Comparison of ENCODE assay signal across 25 mouse cellular contexts in the genomic region with DNA sequence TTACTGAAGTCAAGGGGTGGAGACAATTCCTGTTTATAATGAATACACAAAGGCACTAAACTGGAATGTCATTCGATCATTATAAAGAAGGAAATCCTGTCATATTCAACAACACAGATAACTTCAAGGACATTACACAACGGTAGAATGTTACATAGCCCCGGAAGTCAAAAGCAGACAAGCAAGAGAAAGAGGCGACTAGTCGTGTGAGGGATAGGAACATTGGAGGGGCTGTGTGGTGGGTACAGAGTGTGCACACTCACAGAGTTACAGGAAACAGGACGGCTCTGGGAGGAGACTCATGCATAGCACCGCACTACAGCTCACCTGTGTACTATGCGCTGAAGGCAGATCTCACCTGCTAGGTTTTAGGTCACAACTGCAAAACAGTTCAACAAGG.
DNase-seq lines count a peak whose midpoint lies in the region; ATAC-seq and TF ChIP-seq lines count a peak whose summit lies in the region.
"Had no signal": no experiment of that assay in that cellular context is flagged by ENCODE, and none has a peak within 500 bp of the region (broad histone marks: within the 10 kb centered on the region; RNA-seq: fewer than 3 reads in every experiment).

No protein-coding gene starts in this region.

- TF ChIP-seq POLR2A in lung, adult 2 months (IDR thresholded peaks at IDR 0.05; ENCODE audit: borderline replicate concordance, extremely low read depth, low read depth, low read length) = no peak

- H3K27ac ChIP-seq in lung, embryonic 15.5 days = 0 out of 2 replicates have a peak overlapping the region, but pooled peaks have one; percentile 55
- H3K27ac ChIP-seq: forebrain, embryonic 10.5 days; forebrain, embryonic 13.5 days; gastrocnemius, adult 2 months; heart, embryonic 15.5 days; hindbrain, embryonic 12.5 days had no signal

- 67% methylated on average over 8 of the region's 8 CpGs for WGBS in lung, embryonic 15.5 days
- WGBS in lung, adult 2 months = 51% methylated on average over 8 of the region's 8 CpGs

- peak; percentile 80 for DNase-seq in heart, adult 11 months
- DNase-seq in heart, postnatal 25 days (ENCODE audit: low spot score) = no peak
- DNase-seq in lung, adult 2 months = no peak
- peak; percentile 56 for DNase-seq in lung, postnatal 25 days (ENCODE audit: low spot score)
- DNase-seq in spleen, postnatal 10 days (ENCODE audit: low spot score in 2 of 2) = no peak
- no peak for DNase-seq in adrenal gland, postnatal 10 days
- DNase-seq: adrenal gland, adult 8-10 months; adrenal gland, postnatal 36 days; cerebellum, adult 18-20 months; cerebellum, adult 9-10 months; cerebellum, postnatal 14 days; forebrain, postnatal 0 days; gastrocnemius, adult 2 months; gastrocnemius, postnatal 14 days; heart, adult 18-20 months; heart, postnatal 10 days; heart, postnatal 4 days had no signal

- no peaks in the 10 kb centered on the region for H3K27me3 ChIP-seq in lung, embryonic 15.5 days
- H3K27me3 ChIP-seq: forebrain, embryonic 13.5 days; heart, embryonic 12.5 days; heart, embryonic 15.5 days; hindbrain, embryonic 12.5 days had no signal

- no peak overlapping the region for H3K9ac ChIP-seq in lung, embryonic 15.5 days
- H3K9ac ChIP-seq: forebrain, embryonic 13.5 days; forebrain, postnatal 0 days; heart, embryonic 12.5 days; heart, embryonic 15.5 days; hindbrain, embryonic 12.5 days had no signal

- intact Hi-C loops in heart, postnatal 25 days (cut with DNase I) = no loop called here

- peaks cover 24% of the 10 kb centered on the region; the same call in 1 of the 2 replicates for H3K36me3 ChIP-seq in lung, embryonic 15.5 days

- no peak for ATAC-seq in lung, embryonic 15.5 days (ENCODE audit: borderline replicate concordance, extremely low read depth, low FRiP score, low TSS enrichment)
- ATAC-seq: activated CD4-positive, CD25-positive, alpha-beta regulatory T cell, adult 4 months; forebrain, embryonic 13.5 days; forebrain, postnatal 0 days; hindbrain, embryonic 16.5 days had no signal

- no peaks in the 10 kb centered on the region for H3K9me3 ChIP-seq in lung, embryonic 15.5 days
- H3K9me3 ChIP-seq: forebrain, embryonic 10.5 days; forebrain, embryonic 13.5 days; heart, embryonic 12.5 days; heart, embryonic 15.5 days; hindbrain, embryonic 12.5 days had no signal

- TF ChIP-seq CTCF in lung, adult 2 months (IDR thresholded peaks at IDR 0.05; ENCODE audit: insufficient read depth, low read length) = no peak

- no peak overlapping the region for H3K4me2 ChIP-seq in lung, embryonic 15.5 days
- H3K4me2 ChIP-seq: forebrain, embryonic 13.5 days; heart, embryonic 12.5 days; heart, embryonic 15.5 days; hindbrain, embryonic 12.5 days had no signal

- H3K4me1 ChIP-seq in lung, embryonic 15.5 days = no peaks in the 10 kb centered on the region
- H3K4me1 ChIP-seq in lung, adult 2 months (ENCODE audit: control insufficient read depth, insufficient read depth, low read length) = peaks cover 16% of the 10 kb centered on the region
- H3K4me1 ChIP-seq: forebrain, embryonic 10.5 days; forebrain, embryonic 13.5 days; hindbrain, embryonic 12.5 days had no signal

- H3K4me3 ChIP-seq in lung, embryonic 15.5 days = no peak overlapping the region
- no peak overlapping the region for H3K4me3 ChIP-seq in lung, adult 2 months (replicated peaks; ENCODE audit: extremely low read depth, low read depth, low read length)
- H3K4me3 ChIP-seq: forebrain, embryonic 10.5 days; forebrain, embryonic 13.5 days; gastrocnemius, adult 2 months; heart, embryonic 12.5 days; heart, embryonic 15.5 days; hindbrain, embryonic 12.5 days had no signal

Comparison
In these comparisons a context has a peak if more than half of its experiments do, and no peak if none do; other contexts are left out.
1. DNase-seq: peak in heart, adult 11 months (single experiment) and lung, postnatal 25 days (single experiment); none in heart, postnatal 25 days (single experiment), lung, adult 2 months (single experiment), spleen, postnatal 10 days (0 of 2) and adrenal gland, postnatal 10 days (single experiment).